Mouse (Mus musculus) fibroblast of lung, adult 2 months (primary cell): ENCODE data around the gene 1700086D15Rik.

Source experiments
- DNase-seq: peaks from one replicate; pipeline ENCODE4 v3.0.0-alpha.2; 2011; ENCODE audit warnings: low read depth

Gene 1700086D15Rik

GRCm38 (mm10) chr11:65159791-65160190 lies at the start of gene 1700086D15Rik:
1700086D15Rik (minus strand) TSS chr11:65159891.
- no peak for DNase-seq

DNA sequence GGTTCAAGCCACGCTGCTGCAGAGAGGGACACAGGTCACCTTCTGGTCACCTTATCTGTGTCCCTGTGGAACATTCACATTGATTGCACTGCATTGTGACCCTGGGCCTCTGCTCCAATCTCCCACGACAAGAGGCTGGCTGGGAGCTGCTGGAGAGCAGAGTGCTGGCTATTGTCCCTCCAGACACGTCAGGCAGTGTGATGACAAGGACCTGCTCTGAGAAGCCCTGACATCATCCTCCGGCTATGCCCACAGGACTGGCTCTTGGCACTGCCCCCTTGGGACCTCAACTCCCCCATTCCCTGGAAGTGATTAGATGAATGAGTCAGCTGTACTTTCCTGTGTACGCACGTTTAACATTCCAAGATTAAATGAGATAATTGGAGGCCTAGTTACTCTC lies 49.8 kb upstream of the 1700086D15Rik start:
- peak; percentile 24 for DNase-seq

- DNase-seq = no peak
These were observed 45.6 kb upstream of the 1700086D15Rik start for GRCm38 (mm10) chr11:65205306-65205705.

DNA sequence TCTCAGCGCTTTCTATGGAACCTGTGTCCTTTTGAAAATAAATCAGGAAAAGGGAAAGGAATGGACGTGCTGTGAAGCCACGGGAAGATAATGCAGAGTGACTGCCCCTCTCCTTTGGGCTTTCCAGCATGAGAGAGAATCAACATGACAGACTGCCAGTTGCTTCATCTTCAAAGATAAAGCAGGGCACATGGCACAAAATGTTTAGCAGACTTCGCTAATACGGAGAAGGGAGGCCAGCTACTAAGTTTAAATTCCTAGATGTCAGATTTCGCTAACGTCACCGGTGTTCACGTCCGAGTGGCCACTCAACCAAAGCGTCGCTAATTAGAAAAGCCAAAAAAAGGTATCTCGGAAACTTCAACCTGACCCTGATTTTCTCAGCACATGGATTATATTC lies 45.0 kb upstream of the 1700086D15Rik start:
- no peak for DNase-seq

DNA sequence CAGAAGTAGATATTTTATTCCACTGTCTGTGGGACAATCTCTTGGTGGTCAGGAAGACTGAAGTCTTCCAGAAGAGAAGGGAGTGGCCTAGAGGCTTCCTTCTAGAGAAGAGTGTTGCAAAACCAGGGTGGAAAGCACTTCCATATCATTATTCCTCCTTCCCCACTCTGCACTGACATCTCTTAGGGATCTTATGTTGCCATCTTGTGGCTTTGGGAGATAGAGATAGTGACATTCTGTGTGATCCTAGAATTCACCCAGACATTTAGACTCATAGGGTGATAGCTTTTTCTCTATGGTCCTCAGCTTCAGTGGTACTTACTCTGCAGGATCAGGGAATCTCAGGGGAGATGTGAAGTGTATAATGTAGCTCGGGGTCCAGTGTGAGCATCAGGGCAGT lies 43.3 kb upstream of the 1700086D15Rik start:
- DNase-seq = no peak

GRCm38 (mm10) chr11:65202236-65202635 lies 42.5 kb upstream of the 1700086D15Rik start:
- DNase-seq = no peak

DNA sequence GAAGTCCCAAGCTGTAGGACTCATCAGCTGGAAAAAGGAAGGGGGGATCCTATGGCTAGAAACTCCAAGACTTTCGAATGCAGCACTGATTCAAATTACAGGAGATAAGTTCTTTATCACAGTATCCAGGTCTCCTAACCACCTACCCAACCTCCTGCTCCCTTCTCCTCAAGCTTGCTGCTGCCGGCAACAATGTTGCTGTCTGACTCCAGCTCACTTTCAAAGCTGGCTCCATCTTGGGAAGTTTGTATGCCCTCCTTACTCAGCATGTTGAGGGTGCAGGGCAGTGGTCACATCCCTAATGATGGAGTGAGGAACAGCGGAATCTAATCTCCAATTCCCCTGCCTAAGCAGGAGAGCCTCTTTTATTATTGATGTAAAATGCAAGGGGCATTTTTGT lies 38.3 kb upstream of the 1700086D15Rik start:
- no peak for DNase-seq

DNA sequence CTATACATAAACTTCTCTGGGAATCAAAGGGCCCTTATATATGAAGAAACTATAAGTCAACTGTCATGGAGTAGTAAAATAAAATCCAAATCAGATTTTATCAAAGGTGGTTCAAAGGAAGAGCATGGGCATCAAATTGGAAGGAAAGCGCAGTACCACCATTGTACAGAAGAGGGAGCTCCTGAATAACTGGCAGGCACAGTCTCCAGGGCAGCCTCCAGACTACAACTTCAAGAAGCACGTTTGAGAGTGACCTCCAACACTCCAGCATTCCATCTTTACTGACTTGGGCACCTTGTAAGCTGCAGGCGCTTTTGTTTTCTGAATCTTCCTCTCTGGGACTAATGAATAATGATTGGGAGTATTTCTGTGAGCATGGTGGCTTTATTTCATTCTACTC lies 37.6 kb upstream of the 1700086D15Rik start:
- DNase-seq = peak; percentile 32

GRCm38 (mm10) chr11:65186974-65187373 lies 27.3 kb upstream of the 1700086D15Rik start:
- no peak for DNase-seq

- no peak for DNase-seq
These were observed 25.4 kb upstream of the 1700086D15Rik start for GRCm38 (mm10) chr11:65185114-65185513.

DNA sequence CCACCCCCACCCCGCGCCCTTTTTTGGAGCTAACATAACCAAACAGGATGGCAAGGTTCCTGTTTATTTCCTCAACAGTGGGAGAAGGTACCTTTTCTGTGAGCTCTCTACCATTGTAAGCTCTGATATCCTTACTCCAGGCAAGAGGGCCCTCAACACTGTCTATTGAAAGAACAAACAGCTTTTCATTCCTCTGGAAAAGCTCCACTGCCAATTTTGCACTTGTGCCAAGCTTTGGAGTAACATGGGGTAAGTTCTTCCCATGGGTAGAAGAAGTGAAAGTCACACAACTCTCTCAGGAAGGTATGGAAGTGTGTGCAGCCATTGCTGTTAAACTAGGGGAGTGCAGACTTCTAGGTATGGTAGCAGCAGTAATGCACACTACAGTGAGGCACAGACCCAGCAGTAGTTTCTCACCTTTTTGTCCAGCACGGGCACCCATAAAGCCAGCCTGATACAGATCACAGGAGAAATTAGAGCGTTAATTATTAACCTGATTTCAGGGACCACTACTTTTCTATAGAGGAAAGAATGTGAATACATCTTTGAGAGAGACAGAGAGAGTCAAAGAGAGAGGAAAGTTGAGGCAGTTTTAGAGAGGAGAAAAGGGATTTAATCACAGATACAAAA lies 10.5 kb upstream of the 1700086D15Rik start:
- no peak for DNase-seq

DNA sequence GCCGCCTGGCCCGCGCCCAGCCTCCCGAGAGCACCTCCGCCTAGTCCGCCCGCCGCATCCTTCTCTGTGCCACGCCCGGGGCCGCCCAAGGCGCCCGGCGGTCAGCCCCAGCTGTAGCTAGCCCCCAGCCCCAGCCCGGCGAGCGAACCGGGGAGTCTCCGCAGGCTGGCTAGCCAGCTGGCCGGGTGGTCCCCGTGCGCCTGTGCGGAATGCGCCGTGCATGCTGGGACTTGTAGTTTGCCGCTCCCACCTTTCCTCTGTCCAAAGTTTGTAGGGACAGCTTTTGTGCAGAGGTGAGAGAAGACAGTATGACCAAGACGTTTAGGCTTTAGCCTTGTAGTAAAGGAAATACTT lies 3.1 kb upstream of the 1700086D15Rik start, which contains the start of gene Arhgap44:
Arhgap44 (minus strand) TSS at position 195 of the 354 bp plus-strand sequence.
- no peak for DNase-seq

- DNase-seq = no peak
These were observed 2.4 kb upstream of the 1700086D15Rik start for GRCm38 (mm10) chr11:65161881-65162766.

DNA sequence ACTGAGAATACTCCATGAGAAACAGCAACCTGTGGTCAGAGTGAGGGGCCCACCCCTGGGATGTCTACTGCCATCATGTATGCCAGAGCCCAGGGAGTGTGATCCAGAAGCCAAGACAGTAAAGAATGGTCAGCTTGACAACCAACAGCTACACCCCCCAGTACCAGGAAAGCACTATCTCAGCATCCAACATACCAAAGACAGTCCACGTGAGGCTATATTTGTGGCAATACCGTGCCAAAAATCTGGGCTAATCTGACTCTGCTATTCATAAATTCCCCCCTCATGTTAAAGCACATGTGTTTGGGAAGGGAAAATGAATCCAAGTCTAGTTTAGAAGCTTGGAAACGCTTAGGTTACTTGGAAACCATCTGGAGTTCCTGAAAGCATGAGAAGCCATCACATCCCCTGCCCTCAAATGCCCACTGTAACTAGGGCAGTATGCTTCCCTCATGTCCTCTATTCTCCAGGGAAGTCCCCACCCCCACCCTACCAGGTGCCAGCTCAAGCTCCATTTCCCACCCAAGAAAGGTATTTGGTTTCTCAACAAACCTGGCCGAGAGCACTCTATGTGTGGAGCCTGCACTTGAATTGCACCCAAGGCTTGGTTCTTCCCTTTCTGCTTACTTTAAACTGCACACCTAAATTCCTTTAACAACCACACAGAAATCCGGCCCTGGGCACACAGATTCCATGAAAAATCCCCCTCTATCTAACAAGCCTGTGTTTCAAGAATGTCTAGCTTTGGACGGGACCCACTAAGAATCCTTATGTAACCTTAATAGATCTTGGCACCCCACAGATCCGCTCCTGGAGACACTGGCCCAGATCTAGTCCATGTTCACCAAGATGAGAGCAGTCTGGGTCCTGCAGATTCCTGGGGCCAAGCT lies 1.5 kb upstream of the 1700086D15Rik start:
- DNase-seq = no peak

DNA sequence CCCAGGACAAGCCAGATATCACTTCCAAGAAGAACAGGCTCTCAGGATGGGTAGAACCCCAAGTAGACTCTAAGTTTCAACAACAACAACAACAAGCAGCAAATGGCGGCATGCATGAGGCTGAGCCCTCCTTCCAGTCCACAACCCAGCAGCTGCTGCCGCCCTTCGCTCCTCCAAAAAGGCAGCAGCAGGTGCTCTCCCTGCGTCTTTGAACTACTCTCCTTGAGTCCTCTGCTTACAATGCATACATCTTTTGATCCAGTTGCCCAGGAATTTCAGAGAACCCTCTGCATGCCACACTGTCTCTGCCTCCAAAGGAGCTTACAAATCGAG lies 1.1 kb downstream of the 1700086D15Rik start:
- DNase-seq = no peak

GRCm38 (mm10) chr11:65157966-65158657 lies 1.6 kb downstream of the 1700086D15Rik start:
- no peak for DNase-seq

- DNase-seq = no peak
These were observed 6.7 kb downstream of the 1700086D15Rik start for GRCm38 (mm10) chr11:65153006-65153405.

DNA sequence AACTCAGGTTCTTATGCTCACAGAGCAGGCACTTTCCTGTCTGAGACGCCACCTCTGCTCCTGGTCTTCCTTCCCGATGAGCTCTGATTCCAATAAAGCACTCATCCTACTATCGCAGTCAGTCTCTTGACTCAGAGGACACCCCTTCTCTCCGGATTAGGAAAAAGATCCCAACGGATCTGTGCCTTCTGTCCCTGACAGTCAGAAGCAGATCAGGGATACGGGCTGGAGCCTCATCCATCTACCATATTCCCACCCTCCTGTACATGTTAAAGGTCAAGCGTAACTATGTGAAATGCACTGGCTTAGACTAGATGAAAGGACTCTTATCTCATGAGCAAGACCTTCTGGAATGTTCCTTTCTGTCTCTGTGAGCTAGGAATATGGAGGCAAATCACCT lies 11.2 kb downstream of the 1700086D15Rik start:
- DNase-seq = no peak

DNA sequence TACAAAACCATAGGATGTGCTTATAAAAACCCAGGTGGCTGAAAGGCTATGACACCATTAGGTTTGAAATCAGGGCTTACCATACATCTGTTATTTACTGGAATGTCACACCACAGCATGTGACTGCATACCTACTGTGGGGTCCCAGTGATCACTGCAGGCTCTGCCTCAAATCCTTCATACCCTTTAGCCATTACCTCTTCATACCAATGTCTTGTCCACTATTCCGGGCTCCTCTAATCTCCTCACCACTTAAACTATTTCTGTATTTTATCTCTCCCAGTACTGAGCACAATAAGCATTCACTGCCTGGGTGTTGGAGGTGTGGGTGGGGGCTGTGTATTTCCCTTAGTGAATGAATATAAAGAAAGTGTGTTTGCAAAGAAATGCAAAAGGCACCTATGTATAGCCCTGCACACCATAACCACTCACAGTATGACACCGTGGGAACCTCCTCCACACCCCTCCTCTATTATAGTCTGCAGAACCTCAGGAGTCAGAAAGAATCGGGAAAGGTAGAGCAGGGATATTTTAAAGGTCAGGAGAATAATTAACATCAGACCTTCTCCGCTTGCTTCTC lies 16.8 kb downstream of the 1700086D15Rik start:
- DNase-seq = no peak

DNA sequence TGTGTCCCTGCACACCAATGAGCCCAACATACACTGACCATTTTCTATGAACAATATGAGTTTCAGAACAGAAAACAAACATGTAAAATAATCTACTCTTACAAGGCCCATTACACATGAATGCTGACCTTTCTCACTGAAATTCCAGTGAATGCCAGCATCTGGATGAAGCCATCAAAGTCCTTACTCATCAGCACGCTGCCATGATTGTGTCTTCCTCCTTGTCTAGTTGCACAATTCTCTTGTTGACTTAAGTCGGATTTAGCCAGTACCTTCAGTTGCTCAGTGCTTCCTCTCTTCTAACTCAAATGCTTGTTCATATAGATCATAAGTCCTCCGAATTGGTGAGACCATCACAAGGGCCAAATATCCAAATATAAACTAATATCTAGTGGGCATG lies 20.7 kb downstream of the 1700086D15Rik start:
- DNase-seq = no peak

- DNase-seq = no peak
These were observed 22.5 kb downstream of the 1700086D15Rik start for GRCm38 (mm10) chr11:65137145-65137652.
